Mouse (Mus musculus) ES-E14 (cell line): ENCODE measurements around the gene Gucy1b2. TPM values are rescaled to one million over a fixed set of nuclear protein-coding genes. Genes with fewer than 3 reads are reported as not detected.

ENCODE experiments used
- DNase-seq: peaks from one replicate; pipeline ENCODE4 v3.0.0-alpha.2; 2013; ENCODE audit warnings: low read depth, low spot score
- H3K27ac ChIP-seq: 2 replicates; pipeline ENCODE4 v1.5.1; 2012; ENCODE audit warnings: low read depth, mild to moderate bottlenecking, low read length, moderate library complexity, mixed read lengths; ENCODE audit not compliant: poor library complexity, insufficient read depth, severe bottlenecking
- H3K36me3 ChIP-seq: 2 replicates; pipeline ENCODE4 v1.6.1; 2012; ENCODE audit warnings: mild to moderate bottlenecking, low read length, moderate library complexity, mixed read lengths; ENCODE audit not compliant: control insufficient read depth, poor library complexity, insufficient read depth, severe bottlenecking
- H3K4me1 ChIP-seq, 2 experiments: fragments of 150-350 bp in 1 of 2; sonication (generic) in 1 of 2; 2 replicates each; pipeline ENCODE4 v1.6.1; 2012; ENCODE audit warnings: low read length in 2 of 2, mild to moderate bottlenecking in 1 of 2, mixed read lengths in 1 of 2; ENCODE audit not compliant: control insufficient read depth in 2 of 2, insufficient read depth in 2 of 2, poor library complexity in 1 of 2
- H3K4me3 ChIP-seq, 2 experiments: fragments of 150-350 bp in 1 of 2; sonication (generic) in 1 of 2; 2 replicates each; pipeline ENCODE4 v1.5.1; 2012; ENCODE audit warnings: low read length in 2 of 2, low read depth in 1 of 2, mild to moderate bottlenecking in 1 of 2, mixed read lengths in 1 of 2; ENCODE audit not compliant: insufficient read depth in 1 of 2, poor library complexity in 1 of 2, severe bottlenecking in 1 of 2
- H3K9ac ChIP-seq: 2 replicates; pipeline ENCODE4 v1.6.1; 2012; ENCODE audit warnings: low read depth, mild to moderate bottlenecking, low read length, mixed read lengths; ENCODE audit not compliant: poor library complexity, insufficient read depth, severe bottlenecking
- H3K9me3 ChIP-seq: fragments of 150-350 bp; sonication (generic); 2 replicates; pipeline ENCODE4 v1.6.1; 2012; ENCODE audit warnings: low read depth, mild to moderate bottlenecking, low read length; ENCODE audit not compliant: control insufficient read depth, insufficient read depth
- CHD2 ChIP-seq: IDR thresholded peaks from 2 replicates; pipeline ENCODE4 v1.6.1; 2014; ENCODE audit warnings: mild to moderate bottlenecking, low read depth, low read length, inconsistent platforms
- HCFC1 ChIP-seq: IDR thresholded peaks from 2 replicates; pipeline ENCODE4 v1.6.1; 2012; ENCODE audit warnings: low read length, inconsistent platforms, borderline replicate concordance; ENCODE audit not compliant: insufficient read depth
- MAFK ChIP-seq: IDR thresholded peaks from 2 replicates; pipeline ENCODE4 v1.6.1; 2014; ENCODE audit warnings: mild to moderate bottlenecking, low read depth, low read length, inconsistent platforms; ENCODE audit not compliant: insufficient read depth
- ZC3H11A ChIP-seq: IDR thresholded peaks from 2 replicates; pipeline ENCODE4 v1.6.1; 2012; ENCODE audit warnings: low read depth, mild to moderate bottlenecking, inconsistent platforms, low read length, borderline replicate concordance
- ZNF384 ChIP-seq: IDR thresholded peaks from 2 replicates; pipeline ENCODE4 v1.6.1; 2012; ENCODE audit warnings: low read depth, low read length, inconsistent platforms
- in situ Hi-C, 2 experiments: fragments of 600-800 bp; cut with MboI; formaldehyde crosslinking; loops; one replicate each; pipeline ENCODE4 v1.15.1; 2025; ENCODE audit warnings: low sequenced_read_pairs in 2 of 2, inconsistent platforms in 1 of 2; ENCODE audit not compliant: unreplicated experiment in 2 of 2
- total RNA-seq: library from RNA; depleted of rRNA; stranded (reverse); fragments of 300-350 nt; gene quantifications from 2 replicates; pipeline ENCODE4 v1.2.3, GENCODE M21; 2012

The Gucy1b2 gene
- total RNA-seq, 1 experiment, result not detected

DNA sequence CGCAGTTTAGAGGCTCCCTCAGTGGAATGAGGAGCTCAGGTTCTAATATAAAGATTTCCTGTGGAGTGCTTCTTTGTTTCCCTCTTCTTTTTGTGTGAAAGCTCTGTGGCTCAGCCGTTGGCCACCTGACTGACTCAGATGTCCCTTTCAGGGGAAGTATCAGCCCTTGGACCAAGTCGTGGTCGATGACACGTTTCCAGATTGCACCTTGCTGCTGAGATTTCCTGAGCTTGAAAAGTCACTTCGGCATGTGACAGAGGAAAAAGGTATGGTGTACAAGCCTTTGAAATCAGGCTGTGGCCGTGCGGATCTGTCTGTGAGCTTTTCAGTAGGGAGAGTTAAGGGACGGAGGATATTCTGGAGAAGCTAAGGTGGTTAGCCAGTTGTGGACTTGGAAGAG lies 102.7 kb downstream of the Gucy1b2 start:
- H3K9ac ChIP-seq, result no peak overlapping the region
- H3K27ac ChIP-seq, result no peak overlapping the region
- peaks cover 10% of the 10 kb centered on the region for H3K36me3 ChIP-seq
- DNase-seq, result no peak
- peaks cover 4 to 20% of the 10 kb centered on the region in 2 experiments; a peak in 2 of 4 replicates for H3K4me1 ChIP-seq
- H3K9me3 ChIP-seq, result no peaks in the 10 kb centered on the region
- in situ Hi-C loops, result no loop called here
- no peak overlapping the region for H3K4me3 ChIP-seq
- TF ChIP-seq MAFK (no peak), HCFC1 (no peak), CHD2 (no peak), ZC3H11A (no peak), ZNF384 (no peak)

DNA sequence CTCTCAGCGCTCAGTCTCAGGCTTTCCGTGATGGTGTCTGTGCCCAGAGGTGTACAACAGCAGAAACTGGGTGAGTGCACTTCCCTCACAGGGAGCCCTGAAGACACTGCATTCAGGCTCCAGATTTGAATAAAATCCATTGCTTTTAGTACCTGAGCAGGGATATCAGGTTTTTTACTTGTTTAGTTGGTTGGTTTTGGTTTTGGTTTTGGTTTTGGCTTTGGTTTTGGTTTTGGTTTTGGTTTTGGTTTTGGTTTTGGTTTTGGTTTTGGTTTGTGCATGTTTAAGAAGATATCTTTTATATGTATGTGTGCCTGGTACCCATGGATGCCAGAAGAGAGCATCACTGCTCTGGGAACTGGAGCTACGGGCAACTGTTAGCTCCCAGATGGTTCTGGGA lies 105.2 kb downstream of the Gucy1b2 start:
- Histone ChIP-seq H3K4me1 (peaks cover 4 to 20% of the 10 kb centered on the region in 2 experiments; a peak in 2 of 4 replicates), H3K27ac (no peak overlapping the region), H3K36me3 (peaks cover 12% of the 10 kb centered on the region), H3K9me3 (no peaks in the 10 kb centered on the region), H3K9ac (no peak overlapping the region), H3K4me3 (no peak overlapping the region)
- in situ Hi-C loops, result no loop called here
- DNase-seq, result no peak
- TF ChIP-seq HCFC1 (no peak), ZC3H11A (no peak), MAFK (no peak), ZNF384 (no peak), CHD2 (no peak)

DNA sequence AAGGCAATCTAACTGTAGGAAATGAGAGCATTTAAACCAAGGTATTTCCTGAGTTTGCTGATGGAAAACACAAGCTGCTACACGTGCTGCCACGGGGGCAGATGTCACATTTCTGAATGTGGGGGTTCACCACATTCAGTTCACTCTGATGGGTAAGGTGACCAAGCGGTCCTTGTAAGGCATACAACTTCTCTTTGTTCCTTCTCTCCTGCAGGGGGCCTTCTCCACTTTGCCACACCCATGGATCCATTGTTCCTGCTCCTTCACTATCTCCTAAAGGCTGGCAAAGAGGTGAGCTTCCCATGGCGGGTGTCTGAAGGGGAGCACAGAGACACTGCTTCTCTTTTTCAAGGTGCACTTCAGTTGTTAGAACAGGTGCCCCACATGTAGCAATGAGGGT lies 105.9 kb downstream of the Gucy1b2 start:
- no peak overlapping the region for H3K9ac ChIP-seq
- DNase-seq, result no peak
- in situ Hi-C loops, result no loop called here
- TF ChIP-seq MAFK (no peak), ZNF384 (no peak), HCFC1 (no peak), ZC3H11A (no peak), CHD2 (no peak)
- no peak overlapping the region for H3K4me3 ChIP-seq
- no peak overlapping the region for H3K27ac ChIP-seq
- H3K9me3 ChIP-seq, result no peaks in the 10 kb centered on the region
- H3K36me3 ChIP-seq, result peaks cover 12% of the 10 kb centered on the region; the same call in 1 of the 2 replicates
- H3K4me1 ChIP-seq, result peaks cover 4 to 20% of the 10 kb centered on the region in 2 experiments; a peak in 2 of 4 replicates

DNA sequence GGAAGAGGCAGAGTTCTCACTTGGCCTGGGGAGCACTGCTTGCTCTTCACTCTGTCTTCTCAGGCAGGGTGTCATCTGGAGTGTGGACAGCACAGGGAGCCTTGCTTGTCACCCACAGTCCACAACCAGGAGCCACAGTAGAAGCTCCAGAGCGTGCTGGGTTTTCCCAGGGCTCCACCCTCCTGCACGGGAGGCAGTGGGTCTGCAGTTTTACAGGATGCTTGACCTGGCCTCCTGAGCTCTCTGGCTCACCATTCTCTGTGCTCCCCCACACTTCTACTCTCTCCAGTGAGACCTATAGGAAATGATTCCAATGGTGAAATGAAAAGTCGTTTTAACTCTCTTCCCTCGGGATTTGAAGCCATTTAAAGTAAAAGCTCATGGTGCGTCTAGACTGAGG lies 106.3 kb downstream of the Gucy1b2 start:
- H3K36me3 ChIP-seq, result peaks cover 12% of the 10 kb centered on the region; the same call in 1 of the 2 replicates
- no peak for DNase-seq
- H3K4me3 ChIP-seq, result no peak overlapping the region
- H3K9me3 ChIP-seq, result no peaks in the 10 kb centered on the region
- no peak overlapping the region for H3K27ac ChIP-seq
- in situ Hi-C loops, result no loop called here
- H3K9ac ChIP-seq, result no peak overlapping the region
- no peak for TF ChIP-seq ZNF384
- TF ChIP-seq CHD2, result no peak
- TF ChIP-seq MAFK, result no peak
- TF ChIP-seq ZC3H11A, result no peak
- TF ChIP-seq HCFC1, result no peak
- peaks cover 4 to 20% of the 10 kb centered on the region in 2 experiments; a peak in 2 of 4 replicates for H3K4me1 ChIP-seq

DNA sequence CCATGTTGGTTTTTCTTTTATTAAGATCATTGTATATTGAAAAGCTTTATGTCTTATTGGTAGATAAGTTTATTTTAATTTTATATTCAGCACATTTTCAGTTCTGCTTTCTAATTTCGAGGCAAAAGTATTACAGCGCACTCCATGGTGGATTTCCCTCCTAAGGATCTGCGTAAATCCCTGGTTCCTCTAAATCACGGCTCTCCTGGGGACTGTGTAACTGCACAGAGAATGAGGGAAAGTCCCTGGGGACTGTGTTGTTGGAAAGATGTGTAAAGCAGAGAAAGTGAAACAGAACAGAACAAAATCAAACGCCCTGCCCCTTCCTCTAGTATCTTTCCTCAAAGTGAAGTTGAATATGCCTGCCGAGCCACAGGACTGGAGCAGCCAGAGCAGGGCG lies 109.0 kb downstream of the Gucy1b2 start:
- Histone ChIP-seq H3K4me1 (peaks cover 8 to 20% of the 10 kb centered on the region in 2 experiments), H3K27ac (no peak overlapping the region), H3K9me3 (no peaks in the 10 kb centered on the region), H3K36me3 (peaks cover 7% of the 10 kb centered on the region; the same call in 1 of the 2 replicates), H3K9ac (no peak overlapping the region), H3K4me3 (no peak overlapping the region)
- no peak for TF ChIP-seq ZNF384
- no peak for TF ChIP-seq HCFC1
- in situ Hi-C loops, result no loop called here
- DNase-seq, result no peak
